Mouse (Mus musculus): ENCODE measurements around the gene Sfmbt1. TPM values are rescaled to one million over a fixed set of nuclear protein-coding genes. Genes with fewer than 3 reads are reported as not detected.

The Sfmbt1 gene
- polyA plus RNA-seq, 1 experiment from 2014 or later, result 20.5 TPM

GRCm38 (mm10) chr14:30801756-30802155, 87.1 kb downstream of the Sfmbt1 start:
- H3K4me3 ChIP-seq (ENCODE audit: low read depth, low read length), result no peak overlapping the region
- ATAC-seq (replicated peaks; ENCODE audit: insufficient number of reproducible peaks, low FRiP score, low TSS enrichment, low read depth) (no peak), DNase-seq (ENCODE audit: low spot score) (no peak)
- H3K9me3 ChIP-seq (replicated peaks; ENCODE audit: control insufficient read depth, low read length), result no peaks in the 10 kb centered on the region
- WGBS, result 92% methylated on average over 2 of the region's 2 CpGs
- no peaks in the 10 kb centered on the region for H3K4me1 ChIP-seq (ENCODE audit: control insufficient read depth, insufficient read depth, low read length)
- no peak overlapping the region for H3K27ac ChIP-seq (replicated peaks; ENCODE audit: low read depth, low read length)
- no peaks in the 10 kb centered on the region; the same call in none of the 2 replicates for H3K36me3 ChIP-seq (replicated peaks; ENCODE audit: control insufficient read depth, insufficient read depth, low read depth, low read length)
- no peak overlapping the region for H3K9ac ChIP-seq (replicated peaks; ENCODE audit: low read length)
- no peak overlapping the region for H3K4me2 ChIP-seq (ENCODE audit: low read depth, low read length)
- no peaks in the 10 kb centered on the region for H3K27me3 ChIP-seq (ENCODE audit: control insufficient read depth, insufficient read depth, low read length)

- Histone ChIP-seq H3K9ac (replicated peaks; ENCODE audit: low read length) (no peak overlapping the region), H3K4me1 (ENCODE audit: control insufficient read depth, insufficient read depth, low read length) (peaks cover under 1% of the 10 kb centered on the region; the same call in 1 of the 2 replicates), H3K36me3 (replicated peaks; ENCODE audit: control insufficient read depth, insufficient read depth, low read depth, low read length) (no peaks in the 10 kb centered on the region), H3K4me3 (ENCODE audit: low read depth, low read length) (no peak overlapping the region), H3K9me3 (replicated peaks; ENCODE audit: control insufficient read depth, low read length) (no peaks in the 10 kb centered on the region), H3K4me2 (ENCODE audit: low read depth, low read length) (no peak overlapping the region), H3K27ac (replicated peaks; ENCODE audit: low read depth, low read length) (no peak overlapping the region), H3K27me3 (ENCODE audit: control insufficient read depth, insufficient read depth, low read length) (no peaks in the 10 kb centered on the region)
- ATAC-seq (replicated peaks; ENCODE audit: insufficient number of reproducible peaks, low FRiP score, low TSS enrichment, low read depth) (no peak), DNase-seq (ENCODE audit: low spot score) (no peak)
- WGBS, result 89% methylated on average over 3 of the region's 3 CpGs
Observed at GRCm38 (mm10) chr14:30821136-30821535, 106.5 kb downstream of the Sfmbt1 start.

- no peak overlapping the region for H3K27ac ChIP-seq (replicated peaks; ENCODE audit: low read depth, low read length)
- no peak overlapping the region for H3K4me2 ChIP-seq (ENCODE audit: low read depth, low read length)
- WGBS, result 39% methylated on average over 6 of the region's 6 CpGs
Observed at GRCm38 (mm10) chr14:30824456-30824995, 109.9 kb downstream of the Sfmbt1 start.

GRCm38 (mm10) chr14:30825021-30825475, 110.4 kb downstream of the Sfmbt1 start:
- WGBS, result 28% methylated on average over 5 of the region's 5 CpGs
- ATAC-seq (replicated peaks; ENCODE audit: insufficient number of reproducible peaks, low FRiP score, low TSS enrichment, low read depth), result no peak
- no peak for DNase-seq (ENCODE audit: low spot score)
- H3K36me3 ChIP-seq (replicated peaks; ENCODE audit: control insufficient read depth, insufficient read depth, low read depth, low read length), result no peaks in the 10 kb centered on the region
- H3K9ac ChIP-seq (replicated peaks; ENCODE audit: low read length), result peak overlapping the region; percentile 87
- H3K27me3 ChIP-seq (ENCODE audit: control insufficient read depth, insufficient read depth, low read length), result no peaks in the 10 kb centered on the region
- H3K9me3 ChIP-seq (replicated peaks; ENCODE audit: control insufficient read depth, low read length), result no peaks in the 10 kb centered on the region
- peak overlapping the region; percentile 83 for H3K4me3 ChIP-seq (ENCODE audit: low read depth, low read length)
- H3K4me1 ChIP-seq (ENCODE audit: control insufficient read depth, insufficient read depth, low read length), result peaks cover 3% of the 10 kb centered on the region; the same call in 1 of the 2 replicates
- H3K27ac ChIP-seq (replicated peaks; ENCODE audit: low read depth, low read length), result no peak overlapping the region
- H3K4me2 ChIP-seq (ENCODE audit: low read depth, low read length), result peak overlapping the region; percentile 81; the same call in 1 of the 2 replicates

More at GRCm38 (mm10) chr14:30824456-30824995, 109.9 kb downstream of the Sfmbt1 start:
- Histone ChIP-seq H3K9ac (replicated peaks; ENCODE audit: low read length) (no peak overlapping the region), H3K4me1 (ENCODE audit: control insufficient read depth, insufficient read depth, low read length) (peaks cover 3% of the 10 kb centered on the region; the same call in 1 of the 2 replicates), H3K4me3 (ENCODE audit: low read depth, low read length) (no peak overlapping the region), H3K27me3 (ENCODE audit: control insufficient read depth, insufficient read depth, low read length) (no peaks in the 10 kb centered on the region), H3K9me3 (replicated peaks; ENCODE audit: control insufficient read depth, low read length) (no peaks in the 10 kb centered on the region), H3K36me3 (replicated peaks; ENCODE audit: control insufficient read depth, insufficient read depth, low read depth, low read length) (no peaks in the 10 kb centered on the region)
- peak; percentile 69 for DNase-seq (ENCODE audit: low spot score)
- ATAC-seq (replicated peaks; ENCODE audit: insufficient number of reproducible peaks, low FRiP score, low TSS enrichment, low read depth), result no peak

GRCm38 (mm10) chr14:30825476-30826131, 111.0 kb downstream of the Sfmbt1 start, which contains the start of gene Tmem110:
Gene Tmem110 (plus strand): TSS chr14:30825590.
- no peaks in the 10 kb centered on the region for H3K9me3 ChIP-seq (replicated peaks; ENCODE audit: control insufficient read depth, low read length)
- H3K4me3 ChIP-seq (ENCODE audit: low read depth, low read length), result peak within 1 kb of the TSS; percentile 83
- no peaks in the 10 kb centered on the region for H3K36me3 ChIP-seq (replicated peaks; ENCODE audit: control insufficient read depth, insufficient read depth, low read depth, low read length)
- peak within 1 kb of the TSS; percentile 81 for H3K4me2 ChIP-seq (ENCODE audit: low read depth, low read length)
- no peaks in the 10 kb centered on the region for H3K27me3 ChIP-seq (ENCODE audit: control insufficient read depth, insufficient read depth, low read length)
- ATAC-seq (replicated peaks; ENCODE audit: insufficient number of reproducible peaks, low FRiP score, low TSS enrichment, low read depth) (peak; percentile 90), DNase-seq (ENCODE audit: low spot score) (peak; percentile 90)
- H3K9ac ChIP-seq (replicated peaks; ENCODE audit: low read length), result peak within 1 kb of the TSS; percentile 87
- no peak within 1 kb of the TSS for H3K27ac ChIP-seq (replicated peaks; ENCODE audit: low read depth, low read length)
- under 1% methylated on average over 51 of the region's 68 CpGs for WGBS
- H3K4me1 ChIP-seq (ENCODE audit: control insufficient read depth, insufficient read depth, low read length), result peaks cover 3% of the 10 kb centered on the region; the same call in 1 of the 2 replicates

GRCm38 (mm10) chr14:30826174-30827140, 111.8 kb downstream of the Sfmbt1 start:
- WGBS, result 23% methylated on average over 17 of the region's 17 CpGs

GRCm38 (mm10) chr14:30827480-30827879, 112.8 kb downstream of the Sfmbt1 start:
- ATAC-seq (replicated peaks; ENCODE audit: insufficient number of reproducible peaks, low FRiP score, low TSS enrichment, low read depth), result no peak
- no peak overlapping the region for H3K4me2 ChIP-seq (ENCODE audit: low read depth, low read length)
- H3K36me3 ChIP-seq (replicated peaks; ENCODE audit: control insufficient read depth, insufficient read depth, low read depth, low read length), result no peaks in the 10 kb centered on the region
- H3K4me1 ChIP-seq (ENCODE audit: control insufficient read depth, insufficient read depth, low read length), result peaks cover 3% of the 10 kb centered on the region
- no peak overlapping the region for H3K4me3 ChIP-seq (ENCODE audit: low read depth, low read length)
- WGBS, result 87% methylated on average over 4 of the region's 4 CpGs
- H3K27me3 ChIP-seq (ENCODE audit: control insufficient read depth, insufficient read depth, low read length), result no peaks in the 10 kb centered on the region
- H3K27ac ChIP-seq (replicated peaks; ENCODE audit: low read depth, low read length), result no peak overlapping the region
- H3K9ac ChIP-seq (replicated peaks; ENCODE audit: low read length), result no peak overlapping the region
- DNase-seq (ENCODE audit: low spot score), result no peak
- no peaks in the 10 kb centered on the region for H3K9me3 ChIP-seq (replicated peaks; ENCODE audit: control insufficient read depth, low read length)

More at GRCm38 (mm10) chr14:30826174-30827140, 111.8 kb downstream of the Sfmbt1 start:
- peak overlapping the region; percentile 83 for H3K4me3 ChIP-seq (ENCODE audit: low read depth, low read length)
- H3K27ac ChIP-seq (replicated peaks; ENCODE audit: low read depth, low read length), result no peak overlapping the region
- no peaks in the 10 kb centered on the region for H3K36me3 ChIP-seq (replicated peaks; ENCODE audit: control insufficient read depth, insufficient read depth, low read depth, low read length)
- H3K27me3 ChIP-seq (ENCODE audit: control insufficient read depth, insufficient read depth, low read length), result no peaks in the 10 kb centered on the region
- peaks cover 3% of the 10 kb centered on the region for H3K4me1 ChIP-seq (ENCODE audit: control insufficient read depth, insufficient read depth, low read length)
- peak overlapping the region; percentile 87 for H3K9ac ChIP-seq (replicated peaks; ENCODE audit: low read length)
- H3K4me2 ChIP-seq (ENCODE audit: low read depth, low read length), result peak overlapping the region; percentile 81
- peak; percentile 30; the same call in 1 of the 2 replicates for ATAC-seq (replicated peaks; ENCODE audit: insufficient number of reproducible peaks, low FRiP score, low TSS enrichment, low read depth)
- no peak for DNase-seq (ENCODE audit: low spot score)
- no peaks in the 10 kb centered on the region for H3K9me3 ChIP-seq (replicated peaks; ENCODE audit: control insufficient read depth, low read length)
